Mouse (Mus musculus) liver, embryonic 11.5 days (tissue): ENCODE data around the gene 4931422A03Rik. TPM values are rescaled to one million over a fixed set of nuclear protein-coding genes. Genes with fewer than 3 reads are reported as not detected.

Experiments used
- ATAC-seq: fragments of 200-750 bp; cut with Nextera tagmentation; replicated peaks from 2 replicates; pipeline ENCODE4 v1.8.0; 2017; ENCODE audit warnings: moderate number of reproducible peaks, mild to moderate bottlenecking, moderate TSS enrichment, moderate library complexity; ENCODE audit not compliant: low FRiP score
- DNase-seq: peaks from one replicate; pipeline ENCODE4 v3.0.0-alpha.2; 2017; ENCODE audit warnings: low spot score
- H3K27ac ChIP-seq: fragments of 300-500 bp; sonication (generic); 2 replicates; pipeline ENCODE4 v1.5.1; 2014; ENCODE audit warnings: mild to moderate bottlenecking, low read depth, low read length, control low read depth
- H3K27me3 ChIP-seq: fragments of 300-500 bp; sonication (generic); replicated peaks from 2 replicates; pipeline ENCODE4 v1.6.1; 2014; ENCODE audit warnings: low read length, mixed read lengths; ENCODE audit not compliant: control insufficient read depth, insufficient read depth
- H3K36me3 ChIP-seq: fragments of 300-500 bp; sonication (generic); 2 replicates; pipeline ENCODE4 v1.6.1; 2014; ENCODE audit warnings: mild to moderate bottlenecking, low read length, moderate library complexity, mixed read lengths; ENCODE audit not compliant: control insufficient read depth, insufficient read depth
- H3K4me1 ChIP-seq: fragments of 300-500 bp; sonication (generic); replicated peaks from 2 replicates; pipeline ENCODE4 v1.6.1; 2014; ENCODE audit warnings: low read length, mixed read lengths; ENCODE audit not compliant: control insufficient read depth, insufficient read depth
- H3K4me2 ChIP-seq: fragments of 300-500 bp; sonication (generic); 2 replicates; pipeline ENCODE4 v1.6.1; 2014; ENCODE audit warnings: mild to moderate bottlenecking, control low read depth, moderate library complexity
- H3K4me3 ChIP-seq: fragments of 300-500 bp; sonication (generic); 2 replicates; pipeline ENCODE4 v1.5.1; 2014; ENCODE audit warnings: low read depth, low read length, control low read depth
- H3K9ac ChIP-seq: fragments of 300-500 bp; sonication (generic); 2 replicates; pipeline ENCODE4 v1.6.1; 2014; ENCODE audit warnings: low read depth, low read length, control low read depth
- H3K9me3 ChIP-seq: fragments of 300-500 bp; sonication (generic); 2 replicates; pipeline ENCODE4 v1.6.1; 2016; ENCODE audit warnings: low read length, inconsistent platforms, mixed read lengths; ENCODE audit not compliant: control insufficient read depth
- WGBS: fragments of 180-500 bp; shearing (Covaris S2); extraction: QIAGEN DNeasy Blood & Tissue Kit; methylation state at CpG from one replicate; pipeline ENCODE4 v1.1.7; 2014; 5-methylcytosine and 5-hydroxymethylcytosine counted together
- polyA plus RNA-seq: library from polyadenylated mRNA; unstranded; fragments of >200 nt; fragmentation: Nextera tagmentation; extraction: Ambion mirVana; gene quantifications from 2 replicates; pipeline ENCODE4 v1.2.1, GENCODE M21; 2014

4931422A03Rik gene
- polyA plus RNA-seq, 1 experiment from 2014 or later: 3.2 TPM

- Histone ChIP-seq H3K9me3 (no peaks in the 10 kb centered on the region), H3K27ac (no peak overlapping the region), H3K9ac (no peak overlapping the region), H3K36me3 (no peaks in the 10 kb centered on the region), H3K27me3 (no peaks in the 10 kb centered on the region), H3K4me3 (no peak overlapping the region), H3K4me1 (peaks cover 11% of the 10 kb centered on the region), H3K4me2 (no peak overlapping the region)
- 64% methylated on average over 9 of the region's 9 CpGs for WGBS
- DNase-seq: no peak
- peak; percentile 69 for ATAC-seq
These were observed 95.7 kb downstream of the 4931422A03Rik start for GRCm38 (mm10) chr2:103932480-103932879.

GRCm38 (mm10) chr2:103932025-103932424, 96.1 kb downstream of the 4931422A03Rik start:
- Histone ChIP-seq H3K27me3 (no peaks in the 10 kb centered on the region), H3K36me3 (no peaks in the 10 kb centered on the region), H3K4me1 (peaks cover 11% of the 10 kb centered on the region), H3K9ac (no peak overlapping the region), H3K9me3 (no peaks in the 10 kb centered on the region), H3K4me3 (no peak overlapping the region), H3K4me2 (no peak overlapping the region), H3K27ac (no peak overlapping the region)
- DNase-seq (no peak), ATAC-seq (peak; percentile 78)
- 31% methylated on average over 2 of the region's 2 CpGs for WGBS

- 45% methylated on average over 7 of the region's 7 CpGs for WGBS
- Histone ChIP-seq H3K36me3 (no peaks in the 10 kb centered on the region), H3K27ac (no peak overlapping the region), H3K4me1 (peaks cover 14% of the 10 kb centered on the region), H3K4me2 (no peak overlapping the region), H3K9me3 (no peaks in the 10 kb centered on the region), H3K27me3 (no peaks in the 10 kb centered on the region), H3K4me3 (no peak overlapping the region), H3K9ac (no peak overlapping the region)
- no peak; the same call in 1 of the 2 replicates for ATAC-seq
- no peak for DNase-seq
These were observed 96.7 kb downstream of the 4931422A03Rik start for GRCm38 (mm10) chr2:103931511-103931911.

- Histone ChIP-seq H3K9ac (no peak overlapping the region), H3K4me2 (no peak overlapping the region), H3K4me1 (peaks cover 12% of the 10 kb centered on the region), H3K27ac (no peak overlapping the region), H3K27me3 (no peaks in the 10 kb centered on the region), H3K9me3 (no peaks in the 10 kb centered on the region), H3K4me3 (no peak overlapping the region), H3K36me3 (no peaks in the 10 kb centered on the region)
- WGBS: 48% methylated on average over 13 of the region's 13 CpGs
- ATAC-seq (no peak), DNase-seq (no peak)
These were observed 97.7 kb downstream of the 4931422A03Rik start for GRCm38 (mm10) chr2:103930306-103931019.

- 53% methylated on average over 1 of the region's 1 CpGs for WGBS
- no peaks in the 10 kb centered on the region for H3K36me3 ChIP-seq
- no peaks in the 10 kb centered on the region for H3K9me3 ChIP-seq
- H3K27ac ChIP-seq: no peak overlapping the region
- H3K4me1 ChIP-seq: peaks cover 11% of the 10 kb centered on the region
- no peak overlapping the region for H3K4me2 ChIP-seq
- H3K4me3 ChIP-seq: no peak overlapping the region
- no peak for ATAC-seq
- H3K27me3 ChIP-seq: no peaks in the 10 kb centered on the region
- H3K9ac ChIP-seq: no peak overlapping the region
- no peak for DNase-seq
These were observed 100.5 kb downstream of the 4931422A03Rik start for GRCm38 (mm10) chr2:103927610-103928145.

GRCm38 (mm10) chr2:103926586-103927113, 101.5 kb downstream of the 4931422A03Rik start:
- no peak overlapping the region for H3K27ac ChIP-seq
- no peak overlapping the region for H3K4me3 ChIP-seq
- no peaks in the 10 kb centered on the region for H3K27me3 ChIP-seq
- no peak overlapping the region for H3K9ac ChIP-seq
- no peak overlapping the region for H3K4me2 ChIP-seq
- ATAC-seq: no peak
- H3K9me3 ChIP-seq: no peaks in the 10 kb centered on the region
- H3K4me1 ChIP-seq: peaks cover 9% of the 10 kb centered on the region; the same call in 1 of the 2 replicates
- no peaks in the 10 kb centered on the region for H3K36me3 ChIP-seq
- no peak for DNase-seq
- WGBS: 75% methylated on average over 4 of the region's 4 CpGs

GRCm38 (mm10) chr2:103919488-103919887, 108.7 kb downstream of the 4931422A03Rik start:
- Histone ChIP-seq H3K4me3 (no peak overlapping the region), H3K4me1 (peaks cover 2% of the 10 kb centered on the region; the same call in 1 of the 2 replicates), H3K4me2 (no peak overlapping the region), H3K27ac (no peak overlapping the region), H3K27me3 (no peaks in the 10 kb centered on the region), H3K9me3 (no peaks in the 10 kb centered on the region), H3K9ac (no peak overlapping the region), H3K36me3 (no peaks in the 10 kb centered on the region)
- ATAC-seq: no peak
- no peak for DNase-seq
- 83% methylated on average over 6 of the region's 6 CpGs for WGBS

GRCm38 (mm10) chr2:103918375-103918774, 109.8 kb downstream of the 4931422A03Rik start:
- Histone ChIP-seq H3K9ac (no peak overlapping the region), H3K9me3 (no peaks in the 10 kb centered on the region), H3K4me1 (peaks cover 2% of the 10 kb centered on the region; the same call in 1 of the 2 replicates), H3K4me3 (no peak overlapping the region), H3K4me2 (no peak overlapping the region), H3K27me3 (no peaks in the 10 kb centered on the region), H3K27ac (no peak overlapping the region), H3K36me3 (no peaks in the 10 kb centered on the region)
- 79% methylated on average over 2 of the region's 2 CpGs for WGBS
- ATAC-seq (no peak), DNase-seq (no peak)

GRCm38 (mm10) chr2:103917375-103917774, 110.8 kb downstream of the 4931422A03Rik start:
- WGBS: 78% methylated on average over 5 of the region's 5 CpGs
- no peak for DNase-seq

More at GRCm38 (mm10) chr2:103917375-103917774, 110.8 kb downstream of the 4931422A03Rik start:
- no peak overlapping the region for H3K4me3 ChIP-seq
- H3K27ac ChIP-seq: no peak overlapping the region
- no peak overlapping the region for H3K4me2 ChIP-seq
- H3K9ac ChIP-seq: no peak overlapping the region
- no peak for ATAC-seq
- peaks cover 2% of the 10 kb centered on the region; the same call in 1 of the 2 replicates for H3K4me1 ChIP-seq
- H3K9me3 ChIP-seq: no peaks in the 10 kb centered on the region
- H3K36me3 ChIP-seq: no peaks in the 10 kb centered on the region
- H3K27me3 ChIP-seq: no peaks in the 10 kb centered on the region
